Mouse (Mus musculus) forebrain, embryonic 12.5 days (tissue): ENCODE results near the gene Dmxl2. TPM values are rescaled to one million over a fixed set of nuclear protein-coding genes. Genes with fewer than 3 reads are reported as not detected.

Experiments
- ATAC-seq: fragments of 200-750 bp; cut with Nextera tagmentation; 2 replicates; pipeline ENCODE4 v1.8.0; 2017; ENCODE audit warnings: moderate TSS enrichment; ENCODE audit not compliant: low FRiP score
- H3K27ac ChIP-seq: fragments of 300-500 bp; sonication (generic); 2 replicates; pipeline ENCODE4 v1.5.1; 2016; ENCODE audit warnings: mild to moderate bottlenecking
- H3K27me3 ChIP-seq: fragments of 300-500 bp; sonication (generic); 2 replicates; pipeline ENCODE4 v1.6.1; 2016; ENCODE audit warnings: mild to moderate bottlenecking
- H3K36me3 ChIP-seq: fragments of 300-500 bp; sonication (generic); replicated peaks from 2 replicates; pipeline ENCODE4 v1.6.1; 2016; ENCODE audit warnings: mild to moderate bottlenecking
- H3K4me1 ChIP-seq: fragments of 300-500 bp; sonication (generic); 2 replicates; pipeline ENCODE4 v1.6.1; 2016
- H3K4me2 ChIP-seq: fragments of 300-500 bp; sonication (generic); 2 replicates; pipeline ENCODE4 v1.6.1; 2016; ENCODE audit warnings: mild to moderate bottlenecking, moderate library complexity
- H3K4me3 ChIP-seq: fragments of 300-500 bp; sonication (generic); replicated peaks from 2 replicates; pipeline ENCODE4 v1.5.1; 2016; ENCODE audit warnings: mild to moderate bottlenecking
- H3K9ac ChIP-seq: fragments of 300-500 bp; sonication (generic); 2 replicates; pipeline ENCODE4 v1.6.1; 2016; ENCODE audit warnings: mild to moderate bottlenecking
- H3K9me3 ChIP-seq: fragments of 300-500 bp; sonication (generic); 2 replicates; pipeline ENCODE4 v1.6.1; 2016
- WGBS: fragments of 180-500 bp; shearing (Covaris S2); methylation state at CpG from one replicate; pipeline ENCODE4 v1.1.7; 2016; 5-methylcytosine and 5-hydroxymethylcytosine counted together
- polyA plus RNA-seq: library from polyadenylated mRNA; unstranded; fragments of >200 nt; fragmentation: Nextera tagmentation; extraction: Ambion mirVana; gene quantifications from 2 replicates; pipeline ENCODE4 v1.2.1, GENCODE M21; 2016

The Dmxl2 gene
- polyA plus RNA-seq, 1 experiment from 2014 or later = 21.0 TPM

- Histone ChIP-seq H3K4me3 (no peak overlapping the region), H3K27me3 (no peaks in the 10 kb centered on the region), H3K36me3 (no peaks in the 10 kb centered on the region), H3K4me2 (no peak overlapping the region), H3K9ac (no peak overlapping the region), H3K9me3 (no peaks in the 10 kb centered on the region), H3K27ac (0 out of 2 replicates have a peak overlapping the region, but pooled peaks have one; percentile 26), H3K4me1 (peaks cover 20% of the 10 kb centered on the region)
- WGBS = 89% methylated on average over 2 of the region's 2 CpGs
- no peak for ATAC-seq
Measured at GRCm38 (mm10) chr9:54532926-54533325, 31.5 kb upstream of the Dmxl2 start.

- Histone ChIP-seq H3K9me3 (no peaks in the 10 kb centered on the region), H3K4me3 (no peak overlapping the region), H3K4me1 (peaks cover 16% of the 10 kb centered on the region), H3K9ac (no peak overlapping the region), H3K4me2 (no peak overlapping the region), H3K36me3 (no peaks in the 10 kb centered on the region), H3K27ac (no peak overlapping the region), H3K27me3 (no peaks in the 10 kb centered on the region)
- ATAC-seq = no peak
Measured at GRCm38 (mm10) chr9:54531421-54531820, 30.0 kb upstream of the Dmxl2 start.

- 86% methylated on average over 6 of the region's 6 CpGs for WGBS
- Histone ChIP-seq H3K4me3 (no peak overlapping the region), H3K36me3 (no peaks in the 10 kb centered on the region), H3K4me1 (peaks cover 16% of the 10 kb centered on the region), H3K4me2 (no peak overlapping the region), H3K9me3 (no peaks in the 10 kb centered on the region), H3K27me3 (no peaks in the 10 kb centered on the region), H3K27ac (no peak overlapping the region), H3K9ac (no peak overlapping the region)
- ATAC-seq = no peak
Measured at GRCm38 (mm10) chr9:54530836-54531235, 29.4 kb upstream of the Dmxl2 start.

- WGBS = 81% methylated on average over 2 of the region's 2 CpGs
Measured at GRCm38 (mm10) chr9:54529950-54530349, 28.5 kb upstream of the Dmxl2 start.

DNA sequence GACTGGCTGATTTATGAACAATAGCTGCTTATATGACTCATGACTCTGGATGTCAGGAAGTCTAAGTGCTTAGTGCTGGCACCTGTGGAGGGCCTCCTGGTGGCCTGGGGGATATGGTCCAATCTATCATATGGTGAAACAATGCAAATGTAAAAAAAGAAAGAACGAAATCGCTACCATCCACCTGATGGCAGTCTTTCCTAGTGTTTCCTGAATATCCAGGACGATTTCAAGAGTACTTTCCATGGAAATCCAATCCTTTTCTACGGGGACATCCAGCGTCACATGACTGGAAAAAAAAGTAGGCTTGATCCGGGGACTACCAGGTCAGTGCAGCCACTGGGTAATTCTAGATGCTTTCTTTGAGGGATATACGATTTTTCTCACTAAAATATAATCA, 26.3 kb upstream of the Dmxl2 start:
- H3K4me1 ChIP-seq = peaks cover 4% of the 10 kb centered on the region

More at GRCm38 (mm10) chr9:54529950-54530349, 28.5 kb upstream of the Dmxl2 start:
- H3K9me3 ChIP-seq = no peaks in the 10 kb centered on the region
- peaks cover 16% of the 10 kb centered on the region for H3K4me1 ChIP-seq
- H3K4me2 ChIP-seq = no peak overlapping the region
- H3K9ac ChIP-seq = no peak overlapping the region
- H3K4me3 ChIP-seq = no peak overlapping the region
- no peak for ATAC-seq
- H3K27me3 ChIP-seq = no peaks in the 10 kb centered on the region
- no peak overlapping the region for H3K27ac ChIP-seq
- no peaks in the 10 kb centered on the region for H3K36me3 ChIP-seq

GRCm38 (mm10) chr9:54520286-54520685, 18.9 kb upstream of the Dmxl2 start:
- H3K27me3 ChIP-seq = no peaks in the 10 kb centered on the region

More for the DNA sequence above, 26.3 kb upstream of the Dmxl2 start:
- no peak for ATAC-seq
- no peak overlapping the region for H3K4me2 ChIP-seq
- no peak overlapping the region for H3K9ac ChIP-seq
- no peaks in the 10 kb centered on the region for H3K27me3 ChIP-seq
- H3K9me3 ChIP-seq = no peaks in the 10 kb centered on the region
- WGBS = 85% methylated on average over 7 of the region's 7 CpGs
- no peaks in the 10 kb centered on the region for H3K36me3 ChIP-seq
- H3K4me3 ChIP-seq = no peak overlapping the region
- no peak overlapping the region for H3K27ac ChIP-seq

GRCm38 (mm10) chr9:54518921-54519320, 17.5 kb upstream of the Dmxl2 start:
- WGBS = 77% methylated on average over 7 of the region's 7 CpGs
- no peaks in the 10 kb centered on the region for H3K36me3 ChIP-seq
- ATAC-seq = no peak
- no peak overlapping the region for H3K4me3 ChIP-seq
- H3K9ac ChIP-seq = no peak overlapping the region
- H3K27me3 ChIP-seq = no peaks in the 10 kb centered on the region
- no peaks in the 10 kb centered on the region for H3K4me1 ChIP-seq
- no peak overlapping the region for H3K27ac ChIP-seq
- H3K9me3 ChIP-seq = no peaks in the 10 kb centered on the region
- no peak overlapping the region for H3K4me2 ChIP-seq

More at GRCm38 (mm10) chr9:54520286-54520685, 18.9 kb upstream of the Dmxl2 start:
- ATAC-seq = no peak
- Histone ChIP-seq H3K4me2 (no peak overlapping the region), H3K4me3 (no peak overlapping the region), H3K36me3 (no peaks in the 10 kb centered on the region), H3K9me3 (no peaks in the 10 kb centered on the region), H3K27ac (no peak overlapping the region), H3K4me1 (no peaks in the 10 kb centered on the region), H3K9ac (no peak overlapping the region)
- WGBS = 84% methylated on average over 4 of the region's 4 CpGs

DNA sequence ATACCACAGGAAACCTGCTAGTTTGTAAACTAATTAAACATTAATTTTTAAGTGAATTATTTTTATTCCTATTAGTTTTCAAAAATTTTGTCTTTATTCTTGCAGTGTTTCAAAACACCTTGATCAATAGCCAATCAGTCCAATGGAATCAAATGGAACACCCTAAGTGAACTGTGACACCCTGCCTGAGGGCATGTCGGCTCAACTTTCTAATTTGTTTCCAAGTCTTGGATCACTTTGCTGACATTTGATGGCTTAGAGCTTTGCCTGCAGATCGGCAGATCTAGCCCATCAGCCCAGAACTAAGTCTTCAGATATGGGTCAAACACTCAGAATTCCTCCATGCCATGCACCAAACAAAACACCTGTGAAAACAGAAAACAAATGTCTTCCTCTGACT, 14.6 kb upstream of the Dmxl2 start:
- whole genome bisulfite sequencing = 80% methylated on average over 2 of the region's 2 CpGs
- Histone ChIP-seq H3K9ac (no peak overlapping the region), H3K27ac (no peak overlapping the region), H3K9me3 (no peaks in the 10 kb centered on the region), H3K4me3 (no peak overlapping the region), H3K4me2 (no peak overlapping the region), H3K36me3 (no peaks in the 10 kb centered on the region), H3K4me1 (no peaks in the 10 kb centered on the region), H3K27me3 (no peaks in the 10 kb centered on the region)
- no peak for ATAC-seq

- ATAC-seq = no peak
Measured at GRCm38 (mm10) chr9:54502873-54503272, 1.4 kb upstream of the Dmxl2 start.

GRCm38 (mm10) chr9:54502111-54502495, 677 bp upstream of the Dmxl2 start:
- Histone ChIP-seq H3K27ac (no peak overlapping the region), H3K27me3 (peaks cover 10% of the 10 kb centered on the region)
- ATAC-seq = no peak

More at GRCm38 (mm10) chr9:54502873-54503272, 1.4 kb upstream of the Dmxl2 start:
- Histone ChIP-seq H3K36me3 (no peaks in the 10 kb centered on the region), H3K27me3 (peaks cover 10% of the 10 kb centered on the region), H3K4me1 (peaks cover 13% of the 10 kb centered on the region), H3K4me2 (peak overlapping the region; percentile 87), H3K4me3 (0 out of 2 replicates have a peak overlapping the region, but pooled peaks have one; percentile 3), H3K27ac (no peak overlapping the region), H3K9me3 (no peaks in the 10 kb centered on the region), H3K9ac (no peak overlapping the region)
- 5% methylated on average over 12 of the region's 12 CpGs for WGBS

GRCm38 (mm10) chr9:54500832-54501452, 484 bp downstream of the Dmxl2 start:
- peaks cover 13% of the 10 kb centered on the region for H3K4me1 ChIP-seq
- H3K4me2 ChIP-seq = peak overlapping the region; percentile 87
- peaks cover 10% of the 10 kb centered on the region for H3K27me3 ChIP-seq
- H3K9ac ChIP-seq = peak overlapping the region; percentile 88
- no peaks in the 10 kb centered on the region for H3K36me3 ChIP-seq
- H3K9me3 ChIP-seq = no peaks in the 10 kb centered on the region
- WGBS = under 1% methylated on average over 42 of the region's 43 CpGs
- peak overlapping the region; percentile 89 for H3K27ac ChIP-seq
- peak; percentile 76 for ATAC-seq
- H3K4me3 ChIP-seq = peak overlapping the region; percentile 80

More at GRCm38 (mm10) chr9:54502111-54502495, 677 bp upstream of the Dmxl2 start:
- H3K4me2 ChIP-seq = peak overlapping the region; percentile 87
- 0 out of 2 replicates have a peak overlapping the region, but pooled peaks have one; percentile 88 for H3K9ac ChIP-seq
- H3K4me3 ChIP-seq = peak overlapping the region; percentile 80
- no peaks in the 10 kb centered on the region for H3K9me3 ChIP-seq
- no peaks in the 10 kb centered on the region for H3K36me3 ChIP-seq
- H3K4me1 ChIP-seq = peaks cover 13% of the 10 kb centered on the region
- WGBS = 2% methylated on average over 13 of the region's 13 CpGs

GRCm38 (mm10) chr9:54499791-54500190, 1.6 kb downstream of the Dmxl2 start:
- Histone ChIP-seq H3K27ac (no peak overlapping the region), H3K36me3 (no peaks in the 10 kb centered on the region), H3K4me2 (no peak overlapping the region), H3K4me3 (no peak overlapping the region), H3K9ac (no peak overlapping the region), H3K9me3 (no peaks in the 10 kb centered on the region), H3K27me3 (peaks cover 10% of the 10 kb centered on the region), H3K4me1 (peaks cover 13% of the 10 kb centered on the region)
- no peak for ATAC-seq
- WGBS = 83% methylated on average over 3 of the region's 3 CpGs

GRCm38 (mm10) chr9:54499291-54499690, 2.1 kb downstream of the Dmxl2 start:
- Histone ChIP-seq H3K4me2 (no peak overlapping the region), H3K27me3 (peaks cover 10% of the 10 kb centered on the region)
- no peak for ATAC-seq

More at GRCm38 (mm10) chr9:54499291-54499690, 2.1 kb downstream of the Dmxl2 start:
- H3K9ac ChIP-seq = no peak overlapping the region
- no peaks in the 10 kb centered on the region for H3K36me3 ChIP-seq
- no peaks in the 10 kb centered on the region for H3K9me3 ChIP-seq
- peaks cover 13% of the 10 kb centered on the region for H3K4me1 ChIP-seq
- 89% methylated on average over 6 of the region's 6 CpGs for WGBS
- no peak overlapping the region for H3K4me3 ChIP-seq
- H3K27ac ChIP-seq = no peak overlapping the region
